Mouse (Mus musculus) mammary gland, adult 2 months (tissue): Measurements from ENCODE around the gene Gm11444. TPM values are rescaled to one million over a fixed set of nuclear protein-coding genes. Genes with fewer than 3 reads are reported as not detected.

ENCODE experiments used
- polyA plus RNA-seq: library from polyadenylated mRNA; depleted of rRNA; stranded (reverse); fragments of >200 nt; gene quantifications from 2 replicates; pipeline ENCODE4 v1.2.3, GENCODE M21; 2012; ENCODE audit warnings: low replicate concordance; rRNA removed

The Gm11444 gene
- not detected in 2 replicates for polyA plus RNA-seq

DNA sequence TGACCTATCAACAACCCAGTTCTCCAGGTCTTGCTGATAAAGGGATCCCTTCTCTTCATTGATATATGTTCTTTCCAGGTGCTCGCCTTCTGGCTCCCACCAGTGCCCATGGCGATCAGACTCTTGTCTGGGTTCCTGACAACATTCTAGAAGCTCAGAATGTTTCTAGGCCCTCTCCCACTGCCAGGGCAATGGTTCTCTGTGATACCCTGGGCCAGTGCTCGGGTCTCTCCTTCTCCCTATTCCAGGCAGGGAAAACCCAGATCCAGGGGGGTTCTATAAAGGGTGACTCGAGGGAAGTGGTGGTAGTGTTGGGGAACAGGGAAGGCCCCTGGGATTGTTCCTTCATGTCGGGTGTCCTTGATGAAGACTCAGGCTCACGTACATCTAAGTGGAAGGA, at the start of gene Gm11444:
Gm11444 (minus strand) TSS at position 101 of the 400 bp plus-strand sequence.

DNA sequence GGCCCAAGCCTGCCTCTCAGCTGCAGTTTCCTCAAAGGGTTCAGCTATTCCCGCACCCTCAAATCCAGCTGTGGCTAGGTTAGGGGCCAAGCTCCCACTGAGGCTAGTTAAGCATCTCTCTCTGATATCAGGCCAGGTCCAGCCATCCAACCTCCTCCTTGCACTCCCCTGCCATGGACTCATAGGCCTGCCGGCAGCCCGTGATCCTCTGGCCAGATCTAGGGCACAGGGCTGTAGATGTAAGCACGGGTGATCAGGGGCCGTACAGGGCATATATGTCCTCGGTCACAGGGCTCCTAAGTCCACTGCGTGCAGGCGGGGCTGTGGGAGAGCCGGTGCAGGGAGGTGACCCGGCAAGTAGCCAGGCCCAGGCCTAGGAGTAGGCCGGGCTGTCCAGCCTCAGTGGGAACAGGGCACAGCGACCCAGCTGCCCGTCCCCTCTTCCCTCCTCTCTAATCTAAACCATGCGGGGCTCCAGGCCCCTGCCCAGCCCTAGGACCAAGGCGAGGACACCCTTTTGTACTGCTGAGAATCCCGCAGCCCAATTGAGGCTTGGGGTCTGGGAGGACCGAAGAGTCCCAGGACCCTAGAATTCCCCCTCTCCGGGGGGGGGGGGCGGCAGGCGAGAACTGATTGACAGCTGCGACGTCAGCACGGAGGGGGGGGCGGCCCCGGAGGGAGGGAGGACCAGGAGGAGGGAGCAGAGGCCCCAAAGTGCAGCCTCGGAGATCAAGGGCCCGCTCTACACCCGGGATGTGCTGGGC, 35.7 kb upstream of the Gm11444 start, which contains the start of gene Tbx4:
Tbx4 (plus strand) TSS at position 758 of the 764 bp plus-strand sequence.

DNA sequence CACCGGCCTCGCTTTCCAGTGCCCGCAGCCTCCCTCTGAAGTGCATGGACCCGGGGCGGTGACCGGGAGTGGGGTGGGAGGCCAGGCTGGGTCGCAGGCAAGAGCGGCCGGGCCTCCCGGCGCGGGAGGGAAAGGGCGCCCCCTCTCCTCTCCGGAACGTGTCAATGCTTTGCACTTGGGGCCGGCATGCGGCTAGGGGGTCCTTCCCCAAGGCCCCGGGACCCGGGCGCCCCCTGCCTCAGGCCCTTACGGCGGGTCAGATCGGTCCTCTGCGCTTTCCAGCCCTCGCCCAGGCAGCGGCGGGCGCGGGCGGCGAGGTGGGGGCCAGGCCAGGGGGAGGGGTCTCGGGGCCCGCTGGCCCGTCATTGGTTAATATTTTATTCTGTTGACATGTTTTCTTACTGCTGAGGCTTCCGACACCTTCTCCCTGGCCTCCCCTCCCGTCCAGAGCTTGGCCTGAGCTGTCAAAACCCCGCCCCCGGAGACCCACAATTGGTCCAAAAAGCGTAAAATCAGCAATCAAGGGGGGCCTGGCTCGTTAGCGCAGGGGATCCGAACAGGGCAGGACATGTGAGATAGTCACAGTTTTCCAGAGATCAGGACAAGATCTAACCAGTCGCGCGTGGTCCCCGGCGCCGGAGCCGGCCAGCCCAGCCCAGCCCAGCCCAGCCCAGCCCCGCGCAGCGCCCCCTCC, 17.8 kb downstream of the Gm11444 start, which contains the start of gene Tbx2:
Tbx2 (plus strand) TSS at position 321 of the 694 bp plus-strand sequence.

Other genes starting within 250 kb of the Gm11444 start
- gene Tbx2, start 17.8 kb downstream of the Gm11444 start, polyA plus RNA-seq, result 10.0 and 23.2 TPM in 2 replicates
- gene Tbx4, start 36.1 kb upstream of the Gm11444 start, polyA plus RNA-seq, result 0.18 and 0.73 TPM in 2 replicates